8 mouse cellular contexts compared by ENCODE assay signal in genomic region chr8:70152537-70153257, GRCm38 (mm10). TPM values are rescaled to one million over a fixed set of nuclear protein-coding genes. Genes with fewer than 3 reads are reported as not detected.
DNase-seq lines count a peak whose midpoint lies in the region; ATAC-seq and TF ChIP-seq lines count a peak whose summit lies in the region.

No protein-coding gene starts in this region.

- H3K27me3 ChIP-seq in hindbrain, embryonic 16.5 days (replicated peaks; ENCODE audit: control insufficient read depth, insufficient read depth, low read length): peaks cover 5% of the 10 kb centered on the region
- H3K27me3 ChIP-seq in limb, embryonic 14.5 days (ENCODE audit: control insufficient read depth, insufficient read depth, low read length): no peaks in the 10 kb centered on the region
- no peaks in the 10 kb centered on the region for H3K27me3 ChIP-seq in midbrain, embryonic 14.5 days (ENCODE audit: control insufficient read depth, insufficient read depth, low read length)

- no peak overlapping the region for H3K27ac ChIP-seq in hindbrain, embryonic 16.5 days (ENCODE audit: low read depth, low read length)
- no peak overlapping the region for H3K27ac ChIP-seq in limb, embryonic 14.5 days (replicated peaks; ENCODE audit: low read depth, low read length)
- H3K27ac ChIP-seq in midbrain, embryonic 14.5 days (replicated peaks; ENCODE audit: low read depth, low read length): no peak overlapping the region

- peaks cover 4% of the 10 kb centered on the region; the same call in 1 of the 2 replicates for H3K4me1 ChIP-seq in hindbrain, embryonic 16.5 days (ENCODE audit: control insufficient read depth, insufficient read depth, low read depth, low read length)
- H3K4me1 ChIP-seq in limb, embryonic 14.5 days (ENCODE audit: control insufficient read depth, insufficient read depth, low read length): no peaks in the 10 kb centered on the region
- no peaks in the 10 kb centered on the region for H3K4me1 ChIP-seq in midbrain, embryonic 14.5 days (ENCODE audit: control insufficient read depth, insufficient read depth, low read length)

- H3K9me3 ChIP-seq in hindbrain, embryonic 16.5 days (ENCODE audit: control insufficient read depth, low read length): no peaks in the 10 kb centered on the region
- no peaks in the 10 kb centered on the region for H3K9me3 ChIP-seq in limb, embryonic 14.5 days (ENCODE audit: control insufficient read depth, low read length)
- no peaks in the 10 kb centered on the region for H3K9me3 ChIP-seq in midbrain, embryonic 14.5 days (ENCODE audit: control insufficient read depth, low read length)

- peak; percentile 57 to 67 for DNase-seq in layer of hippocampus, postnatal 10 days (ENCODE audit: low spot score in 2 of 2)
- DNase-seq in layer of hippocampus, adult 8-10 months (ENCODE audit: low spot score in 2 of 2): no peak
- peak; percentile 77 for DNase-seq in c-Kit-positive CD71-negative TER-119-negative erythroid progenitor cells, embryonic 14.5 days (ENCODE audit: low read depth)
- peak; percentile 22 for DNase-seq in gastrocnemius, adult 8-10 months (ENCODE audit: low spot score in 2 of 2)
- peak; percentile 79 for DNase-seq in limb, embryonic 14.5 days (ENCODE audit: low spot score)
- DNase-seq in midbrain, embryonic 14.5 days: peak; percentile 83
- DNase-seq in spleen, postnatal 14 days (ENCODE audit: low spot score in 2 of 2): peak; percentile 59 to 66

- no peak for TF ChIP-seq POLR2A in limb, embryonic 14.5 days (IDR thresholded peaks at IDR 0.05; ENCODE audit: borderline replicate concordance, extremely low read depth, insufficient read depth, insufficient read length)

- peak overlapping the region; percentile 35 for H3K9ac ChIP-seq in hindbrain, embryonic 16.5 days (ENCODE audit: low read depth, low read length)
- no peak overlapping the region for H3K9ac ChIP-seq in limb, embryonic 14.5 days (ENCODE audit: low read depth, low read length, severe bottlenecking)
- H3K9ac ChIP-seq in midbrain, embryonic 14.5 days (replicated peaks; ENCODE audit: low read length): no peak overlapping the region

- H3K36me3 ChIP-seq in hindbrain, embryonic 16.5 days (ENCODE audit: control insufficient read depth, insufficient read depth, low read length): no peaks in the 10 kb centered on the region
- H3K36me3 ChIP-seq in limb, embryonic 14.5 days (ENCODE audit: control insufficient read depth, insufficient read depth, low read length): no peaks in the 10 kb centered on the region
- no peaks in the 10 kb centered on the region for H3K36me3 ChIP-seq in midbrain, embryonic 14.5 days (ENCODE audit: control insufficient read depth, insufficient read depth, low read length)

- WGBS in hindbrain, embryonic 16.5 days: 13% methylated on average over 13 of the region's 22 CpGs
- 13% methylated on average over 21 of the region's 22 CpGs for WGBS in limb, embryonic 14.5 days
- 16% methylated on average over 22 of the region's 22 CpGs for WGBS in midbrain, embryonic 14.5 days

- peak; percentile 92 for ATAC-seq in hindbrain, embryonic 16.5 days
- ATAC-seq in limb, embryonic 14.5 days (ENCODE audit: low FRiP score, low read depth): peak; percentile 94
- peak; percentile 88 for ATAC-seq in midbrain, embryonic 14.5 days (ENCODE audit: low FRiP score, low TSS enrichment)

- H3K4me3 ChIP-seq in hindbrain, embryonic 16.5 days (ENCODE audit: low read length): peak overlapping the region; percentile 14
- H3K4me3 ChIP-seq in limb, embryonic 14.5 days (replicated peaks; ENCODE audit: low read length): 0 out of 2 replicates have a peak overlapping the region, but pooled peaks have one; percentile 10
- H3K4me3 ChIP-seq in midbrain, embryonic 14.5 days (replicated peaks; ENCODE audit: low read depth, low read length): no peak overlapping the region

- H3K4me2 ChIP-seq in hindbrain, embryonic 16.5 days (ENCODE audit: low read length): peak overlapping the region; percentile 48
- H3K4me2 ChIP-seq in limb, embryonic 14.5 days (replicated peaks; ENCODE audit: low read depth, low read length, severe bottlenecking): peak overlapping the region; percentile 32
- peak overlapping the region; percentile 29 for H3K4me2 ChIP-seq in midbrain, embryonic 14.5 days (ENCODE audit: low read length)

RNA-seq across cellular contexts. Expression of gene Mef2b, which starts 13.2 kb away (rescaled TPM):
- total RNA-seq in layer of hippocampus, postnatal 10 days (2021): under 1 TPM; 0.57 to 0.67 TPM
- total RNA-seq in layer of hippocampus, adult 8-10 months (2022): under 1 TPM in 2 of 4 experiments, not detected in 2; 0.82 to 0.96 TPM
- under 1 TPM in 3 of 4 experiments, not detected in 1; 0.32 to 0.36 (median 0.34) TPM for total RNA-seq in gastrocnemius, adult 8-10 months (2022)
- 0.85 and 1.2 TPM in 2 replicates for polyA plus RNA-seq in hindbrain, embryonic 16.5 days (2015; fragmentation: Nextera tagmentation; extraction: Ambion mirVana)
- 0.67 and 0.82 TPM in 2 replicates for polyA plus RNA-seq in limb, embryonic 14.5 days (2012; rRNA removed)
- 0.37 TPM in 1 of 2 replicates, not detected in the other for polyA plus RNA-seq in limb, embryonic 14.5 days (2014; fragmentation: Nextera tagmentation; extraction: Ambion mirVana)
- polyA plus RNA-seq in midbrain, embryonic 14.5 days (2014; fragmentation: Nextera tagmentation; extraction: Ambion mirVana): 0.46 and 0.50 TPM in 2 replicates

RNA-seq across cellular contexts. Expression of gene Borcs8, which starts 13.4 kb away (rescaled TPM):
- total RNA-seq in layer of hippocampus, postnatal 10 days (2021): 10 to 100 TPM; 39.9 to 46.5 TPM
- total RNA-seq in layer of hippocampus, adult 8-10 months (2022): 10 to 100 TPM; 41.6 to 46.4 (median 43.8) TPM
- total RNA-seq in gastrocnemius, adult 8-10 months (2022): 10 to 100 TPM in 3 of 4 experiments, 1 to 10 TPM in 1; 9.8 to 14.9 (median 14.1) TPM
- polyA plus RNA-seq in hindbrain, embryonic 16.5 days (2015; fragmentation: Nextera tagmentation; extraction: Ambion mirVana): 56.4 and 57.1 TPM in 2 replicates
- 84.2 and 89.1 TPM in 2 replicates for polyA plus RNA-seq in limb, embryonic 14.5 days (2012; rRNA removed)
- 61.4 and 61.8 TPM in 2 replicates for polyA plus RNA-seq in limb, embryonic 14.5 days (2014; fragmentation: Nextera tagmentation; extraction: Ambion mirVana)
- 64.2 and 71.2 TPM in 2 replicates for polyA plus RNA-seq in midbrain, embryonic 14.5 days (2014; fragmentation: Nextera tagmentation; extraction: Ambion mirVana)

RNA-seq across cellular contexts. Expression of gene Rfxank, which starts 13.7 kb away (rescaled TPM):
- 10 to 100 TPM; 10.5 to 12.0 TPM for total RNA-seq in layer of hippocampus, postnatal 10 days (2021)
- 10 to 100 TPM; 13.6 to 18.9 (median 14.7) TPM for total RNA-seq in layer of hippocampus, adult 8-10 months (2022)
- 10 to 100 TPM in 1 of 4 experiments, 1 to 10 TPM in 3; 8.5 to 10.6 (median 9.1) TPM for total RNA-seq in gastrocnemius, adult 8-10 months (2022)
- 12.3 and 12.5 TPM in 2 replicates for polyA plus RNA-seq in hindbrain, embryonic 16.5 days (2015; fragmentation: Nextera tagmentation; extraction: Ambion mirVana)
- 33.5 and 38.6 TPM in 2 replicates for polyA plus RNA-seq in limb, embryonic 14.5 days (2012; rRNA removed)
- polyA plus RNA-seq in limb, embryonic 14.5 days (2014; fragmentation: Nextera tagmentation; extraction: Ambion mirVana): 17.6 and 17.8 TPM in 2 replicates
- 6.7 and 7.5 TPM in 2 replicates for polyA plus RNA-seq in midbrain, embryonic 14.5 days (2014; fragmentation: Nextera tagmentation; extraction: Ambion mirVana)

RNA-seq across cellular contexts. Expression of gene Tmem161a, which starts 19.5 kb away (rescaled TPM):
- 10 to 100 TPM; 52.3 to 54.7 TPM for total RNA-seq in layer of hippocampus, postnatal 10 days (2021)
- total RNA-seq in layer of hippocampus, adult 8-10 months (2022): 10 to 100 TPM; 48.9 to 58.8 (median 53.3) TPM
- 10 to 100 TPM; 77.0 to 87.6 (median 85.9) TPM for total RNA-seq in gastrocnemius, adult 8-10 months (2022)
- 54.2 and 57.4 TPM in 2 replicates for polyA plus RNA-seq in hindbrain, embryonic 16.5 days (2015; fragmentation: Nextera tagmentation; extraction: Ambion mirVana)
- polyA plus RNA-seq in limb, embryonic 14.5 days (2012; rRNA removed): 151 and 303 TPM in 2 replicates
- polyA plus RNA-seq in limb, embryonic 14.5 days (2014; fragmentation: Nextera tagmentation; extraction: Ambion mirVana): 49.9 and 54.9 TPM in 2 replicates
- polyA plus RNA-seq in midbrain, embryonic 14.5 days (2014; fragmentation: Nextera tagmentation; extraction: Ambion mirVana): 31.2 and 40.7 TPM in 2 replicates

RNA-seq across cellular contexts. Expression of gene Nr2c2ap, which starts 21.6 kb away (rescaled TPM):
- total RNA-seq in layer of hippocampus, postnatal 10 days (2021): 10 to 100 TPM; 36.1 to 41.7 TPM
- total RNA-seq in layer of hippocampus, adult 8-10 months (2022): 10 to 100 TPM; 28.3 to 38.4 (median 31.2) TPM
- total RNA-seq in gastrocnemius, adult 8-10 months (2022): 1 to 10 TPM; 4.1 to 6.5 (median 4.6) TPM
- polyA plus RNA-seq in hindbrain, embryonic 16.5 days (2015; fragmentation: Nextera tagmentation; extraction: Ambion mirVana): 46.7 and 51.6 TPM in 2 replicates
- 17.4 and 19.3 TPM in 2 replicates for polyA plus RNA-seq in limb, embryonic 14.5 days (2012; rRNA removed)
- 18.3 and 20.8 TPM in 2 replicates for polyA plus RNA-seq in limb, embryonic 14.5 days (2014; fragmentation: Nextera tagmentation; extraction: Ambion mirVana)
- polyA plus RNA-seq in midbrain, embryonic 14.5 days (2014; fragmentation: Nextera tagmentation; extraction: Ambion mirVana): 25.8 and 43.4 TPM in 2 replicates

Comparison
In these comparisons a context has a peak if more than half of its experiments do, and no peak if none do; other contexts are left out.
1. DNase-seq: peak in layer of hippocampus, postnatal 10 days (2 of 2), c-Kit-positive CD71-negative TER-119-negative erythroid progenitor cells, embryonic 14.5 days (single experiment), gastrocnemius, adult 8-10 months (2 of 2), limb, embryonic 14.5 days (single experiment), midbrain, embryonic 14.5 days (single experiment) and spleen, postnatal 14 days (2 of 2); none in layer of hippocampus, adult 8-10 months (0 of 2).
2. Peak in every context shown above with its lines, with median percentiles within 50 percentile points of each other: ATAC-seq and H3K4me2 ChIP-seq.